Mouse (Mus musculus) adrenal gland, adult 2 months (tissue): Measurements from ENCODE around the gene Cops3. TPM values are rescaled to one million over a fixed set of nuclear protein-coding genes. Genes with fewer than 3 reads are reported as not detected.
"Not testable (repeated sequence)": the region's sequence is repeated elsewhere in the genome, so short reads cannot be mapped to it uniquely, and the experiment has no call there.

Experiments
- DNase-seq: peaks from one replicate; pipeline ENCODE4 v3.0.0; 2021
- long read RNA-seq: library from polyadenylated mRNA; stranded (forward); transcript quantifications from one replicate; pipeline ENCODE4 v2.0.0, GENCODE M21; 2021
- polyA plus RNA-seq: library from polyadenylated mRNA; depleted of rRNA; stranded (reverse); fragments of >200 nt; gene quantifications from 2 replicates; pipeline ENCODE4 v1.2.3, GENCODE M21; 2012; rRNA removed
- total RNA-seq, 2 experiments: library from RNA; stranded (reverse); gene quantifications; 2 replicates each; pipeline ENCODE4 v1.2.3; 2021

Cops3 gene
- total RNA-seq, result 100 to 1,000 TPM in 1 of 2 experiments, 10 to 100 TPM in 1; 91.3 to 109 TPM
- 16.7 and 18.2 TPM in 2 replicates for polyA plus RNA-seq
- long read RNA-seq, transcript Cops3-201 (12 exons, 1,646 nt), result major isoform, 55 of 63 reads
- long read RNA-seq, partial matches to known transcripts, result 3 of 63 reads
- long read RNA-seq, other reads (novel, unspliced or antisense), result 5 of 63 reads

DNA sequence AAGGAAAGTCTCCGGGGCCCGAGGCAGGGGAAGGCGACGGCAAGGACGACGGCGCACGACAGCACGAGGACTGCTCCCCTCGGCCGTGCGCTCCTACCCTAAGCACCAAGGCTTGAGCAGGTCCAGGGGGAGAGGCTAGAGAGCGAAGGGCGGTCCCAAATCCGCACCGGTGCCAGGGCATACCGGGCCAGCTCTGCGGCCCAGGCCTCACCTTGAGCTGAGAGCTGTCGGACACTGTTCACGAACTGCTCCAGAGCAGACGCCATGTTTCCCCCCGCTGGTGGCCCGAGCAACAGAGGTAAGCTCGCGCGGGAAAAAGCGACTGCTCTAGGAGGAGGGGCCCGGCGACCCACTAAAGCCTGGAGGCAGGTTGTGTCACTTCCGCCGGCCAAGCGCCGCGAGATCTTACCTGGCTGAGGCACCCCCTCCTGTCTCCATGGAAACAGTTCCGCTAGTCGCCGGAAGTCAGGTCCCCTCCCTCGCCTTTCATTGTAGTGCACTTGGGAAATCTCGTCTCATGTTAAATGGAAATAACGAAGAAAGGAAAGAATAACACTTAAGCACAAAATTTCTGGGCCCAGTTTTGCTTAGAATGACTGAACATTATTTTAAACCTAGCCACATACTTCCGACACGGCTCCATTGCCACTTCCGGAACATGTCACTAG lies at the start of gene Cops3:
TSS of gene Cops3 (minus strand) at position 380 of the 668 bp plus-strand sequence.
- peak; percentile 98 for DNase-seq

- DNase-seq, result no peak
Measured at GRCm38 (mm10) chr11:59888151-59888550, 48.5 kb upstream of the Cops3 start.

GRCm38 (mm10) chr11:59886952-59887351 lies 47.3 kb upstream of the Cops3 start:
- no peak for DNase-seq

DNA sequence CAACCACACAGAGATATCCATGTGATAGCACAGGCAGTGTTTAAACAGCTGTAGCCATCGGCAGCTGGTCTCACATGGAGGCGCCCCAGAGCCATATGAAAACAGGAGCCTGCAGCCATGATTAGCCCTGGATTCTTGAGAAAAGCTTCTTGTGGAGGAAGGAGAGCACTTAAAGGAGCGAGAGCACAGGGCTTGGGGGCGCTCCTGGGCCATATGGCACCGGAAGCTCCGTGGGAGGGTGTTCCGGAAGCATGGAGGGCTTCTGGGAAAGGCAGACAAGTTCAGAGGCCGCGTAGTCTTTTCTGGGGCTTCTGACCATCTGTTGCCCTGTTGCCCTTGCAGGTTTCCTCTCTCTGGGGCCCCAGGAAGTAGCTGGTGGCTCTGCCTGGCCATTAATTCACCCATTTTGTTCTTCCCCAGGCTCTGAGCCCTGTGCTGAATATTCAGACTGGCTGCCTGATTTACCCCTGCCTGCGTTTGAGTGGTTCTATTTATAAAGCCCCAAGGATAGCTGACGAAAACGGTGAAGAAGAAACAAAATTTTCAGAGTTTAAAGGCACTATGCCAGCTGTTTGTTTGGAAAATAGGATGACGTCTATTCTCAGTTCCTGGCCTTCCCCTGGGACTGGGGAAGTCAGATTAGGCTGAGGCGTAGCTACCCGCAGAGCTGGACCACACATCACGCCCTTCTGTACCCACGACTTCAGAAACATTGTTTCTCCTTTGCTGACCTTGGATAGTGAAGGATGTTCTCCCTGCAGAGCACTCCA lies 45.8 kb upstream of the Cops3 start:
- peak; percentile 55 for DNase-seq

DNA sequence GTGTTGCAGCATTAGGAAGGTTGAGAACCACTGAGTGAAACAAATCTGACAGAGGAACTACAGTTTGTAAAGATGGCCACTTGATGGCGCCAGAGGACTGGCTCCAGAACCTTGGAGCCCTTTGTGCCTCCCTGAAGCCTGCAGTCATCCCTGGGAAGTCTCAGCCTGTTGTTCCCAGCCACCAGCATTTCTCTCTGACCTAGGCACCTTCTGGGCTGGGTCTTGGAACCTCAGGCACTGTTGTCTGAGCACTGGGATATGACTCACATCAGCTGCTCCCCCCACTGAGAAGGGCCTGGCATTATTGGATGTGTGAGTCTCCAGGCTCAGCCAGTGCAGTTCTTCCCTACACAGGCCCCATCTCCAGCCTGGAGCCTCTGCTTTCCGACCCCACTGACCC lies 40.4 kb upstream of the Cops3 start:
- DNase-seq, result peak; percentile 71

- no peak for DNase-seq
Measured at GRCm38 (mm10) chr11:59872124-59872523, 32.5 kb upstream of the Cops3 start.

- DNase-seq, result no peak
Measured at GRCm38 (mm10) chr11:59864316-59864715, 24.7 kb upstream of the Cops3 start.

DNA sequence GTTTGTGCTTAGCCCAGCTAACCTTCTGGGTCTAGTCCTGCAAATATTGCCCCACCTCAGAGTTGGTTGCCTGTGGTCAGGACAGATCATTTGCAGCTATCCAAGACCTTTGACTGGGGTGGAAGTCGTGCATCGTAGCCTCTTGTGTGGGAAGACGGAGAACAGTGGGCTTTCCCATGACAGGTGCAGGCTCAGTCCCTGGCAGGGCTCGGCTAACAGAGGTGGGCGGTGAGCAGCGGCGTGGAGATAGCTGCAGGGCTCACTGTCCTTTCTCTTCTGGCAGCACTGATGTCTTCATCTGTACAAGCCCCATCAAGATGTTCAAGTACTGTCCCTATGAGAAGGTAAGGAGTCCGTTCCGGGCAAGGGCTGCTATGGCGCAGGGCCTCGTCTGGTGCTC lies 20.8 kb upstream of the Cops3 start:
- no peak for DNase-seq

- DNase-seq, result no peak
Measured at GRCm38 (mm10) chr11:59852865-59853264, 13.2 kb upstream of the Cops3 start.

DNA sequence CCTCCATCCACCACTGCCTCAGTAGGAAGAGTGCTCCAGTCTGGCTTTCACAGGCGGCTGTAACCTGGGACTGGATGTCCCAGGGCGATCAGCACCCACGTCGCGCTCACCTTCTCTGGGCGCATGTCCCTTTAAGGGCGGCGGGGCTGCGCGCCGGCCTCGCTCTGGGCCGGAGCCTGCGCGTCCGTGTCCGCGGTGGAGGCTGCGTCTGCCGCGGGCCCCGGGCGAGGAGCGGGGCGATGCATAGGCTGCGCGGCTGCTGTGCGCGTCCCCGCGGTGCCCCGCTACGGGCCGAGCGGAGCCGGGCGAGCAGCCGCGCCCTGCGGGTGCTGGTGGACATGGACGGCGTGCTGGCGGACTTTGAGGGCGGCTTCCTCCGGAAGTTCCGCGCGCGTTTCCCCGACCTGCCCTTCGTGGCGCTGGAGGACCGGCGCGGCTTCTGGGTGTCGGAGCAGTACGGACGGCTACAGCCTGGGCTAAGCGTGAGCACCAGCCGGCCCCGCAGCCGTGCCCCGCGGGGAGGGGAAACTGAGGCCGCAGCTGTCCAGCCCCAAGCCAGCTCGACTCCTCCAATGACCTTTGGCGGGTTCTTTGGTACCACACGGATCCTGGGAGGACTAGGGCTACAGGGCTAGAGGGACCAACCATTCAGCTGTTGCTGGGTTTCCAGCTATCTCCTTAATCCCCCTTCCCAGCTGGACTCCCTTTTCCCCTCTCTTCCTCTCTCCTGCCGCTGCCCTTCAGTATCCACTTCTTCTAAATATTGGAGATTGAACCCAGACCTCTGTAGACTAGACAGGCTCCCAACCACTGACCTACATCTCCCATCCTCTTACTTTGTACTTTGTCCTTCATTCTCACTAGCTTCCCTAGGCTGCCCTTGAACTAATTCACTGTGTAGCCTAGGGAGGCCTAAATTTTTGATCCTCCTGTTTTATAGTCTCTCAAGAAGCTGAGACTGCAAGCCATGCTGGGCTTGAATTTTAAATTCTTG lies 8.6 kb upstream of the Cops3 start:
- peak; percentile 90 for DNase-seq

- peak; percentile 49 for DNase-seq
Measured at GRCm38 (mm10) chr11:59847131-59847530, 7.5 kb upstream of the Cops3 start.

DNA sequence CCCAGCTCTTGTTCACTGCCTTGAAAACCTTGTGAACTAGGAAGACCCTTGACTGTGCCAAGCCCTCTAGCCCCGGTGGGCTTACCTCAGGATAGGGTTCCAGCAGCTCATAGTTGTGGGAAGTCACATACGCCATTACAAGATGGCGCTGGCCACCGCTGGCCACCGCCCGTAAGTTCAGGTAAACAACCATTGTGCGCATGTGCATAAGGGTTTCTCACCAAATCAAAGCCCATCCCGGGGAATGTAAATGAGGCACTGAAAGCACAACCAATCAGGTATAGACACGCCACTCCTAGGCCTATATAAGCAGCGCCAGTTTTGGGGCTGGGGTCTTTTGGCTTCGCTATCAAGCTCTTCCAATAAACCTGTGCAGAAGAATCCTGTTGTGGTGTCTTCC lies 6.7 kb upstream of the Cops3 start:
- no peak for DNase-seq

DNA sequence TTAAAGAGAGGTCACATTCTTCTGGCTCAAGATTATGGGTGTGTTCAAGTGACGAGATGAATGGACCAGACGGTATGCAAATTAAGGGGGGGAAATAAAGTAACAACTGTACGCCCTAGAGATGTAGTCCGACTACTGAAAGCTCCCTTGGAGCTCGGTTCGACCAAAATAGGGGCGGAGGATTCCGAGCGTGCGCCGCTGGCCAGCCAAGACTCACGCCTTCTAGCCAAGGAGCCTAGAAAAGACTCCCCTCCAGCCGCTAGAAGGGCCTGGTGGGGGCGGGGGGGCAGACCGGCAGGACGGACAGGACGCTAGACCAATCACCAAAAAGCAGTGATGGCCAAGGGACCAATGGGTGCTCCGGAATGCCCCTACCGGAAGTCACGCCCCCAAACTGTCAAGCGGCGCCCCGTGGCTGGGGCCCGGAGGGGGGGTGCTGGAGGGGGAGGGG lies 605 bp downstream of the Cops3 start, which contains the start of gene Nt5m:
TSS of gene Nt5m (plus strand) at position 440 of the 451 bp plus-strand sequence.
- DNase-seq, result peak; percentile 97

DNA sequence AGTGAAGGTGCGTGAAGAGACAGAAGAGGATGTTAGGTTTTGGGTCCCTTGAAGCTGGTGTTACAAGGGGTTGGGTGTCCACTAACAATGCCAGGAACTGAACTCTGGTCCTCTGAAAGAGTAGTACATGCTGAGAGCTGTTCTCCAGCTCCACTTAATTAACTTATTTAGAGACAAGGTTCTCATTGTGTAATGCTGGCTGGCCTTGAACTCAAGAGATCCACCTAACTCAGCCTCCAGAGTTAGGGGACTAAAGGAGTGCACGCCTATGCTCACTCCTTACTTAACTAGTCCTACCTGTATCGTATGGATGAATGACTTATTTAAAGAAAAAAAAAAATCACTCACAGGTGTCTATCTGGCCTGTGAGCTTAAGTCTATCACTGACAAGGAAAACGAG lies 1.2 kb downstream of the Cops3 start:
- DNase-seq, result no peak

GRCm38 (mm10) chr11:59837789-59838188 lies 1.8 kb downstream of the Cops3 start:
- not testable (repeated sequence) for DNase-seq

DNA sequence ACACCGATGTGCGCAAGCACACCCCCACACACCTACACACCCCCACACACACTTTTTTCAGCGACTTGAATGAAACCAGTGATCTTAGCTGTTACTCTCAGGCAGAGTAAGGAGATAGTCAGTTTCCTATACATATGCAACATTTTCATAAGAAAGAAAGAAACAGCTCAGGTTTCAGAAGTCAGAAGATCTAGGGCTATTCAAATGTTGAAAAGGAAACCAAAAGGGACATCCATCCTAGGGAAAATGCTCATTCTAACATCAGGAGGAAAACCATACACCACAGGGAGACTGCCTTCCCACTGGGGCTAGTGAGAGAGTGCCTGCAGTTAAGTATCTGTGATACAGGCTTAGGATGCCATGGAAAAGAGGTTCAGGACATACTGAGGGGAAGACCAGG lies 18.0 kb downstream of the Cops3 start:
- no peak for DNase-seq

GRCm38 (mm10) chr11:59817916-59818315 lies 21.7 kb downstream of the Cops3 start:
- DNase-seq, result no peak

DNA sequence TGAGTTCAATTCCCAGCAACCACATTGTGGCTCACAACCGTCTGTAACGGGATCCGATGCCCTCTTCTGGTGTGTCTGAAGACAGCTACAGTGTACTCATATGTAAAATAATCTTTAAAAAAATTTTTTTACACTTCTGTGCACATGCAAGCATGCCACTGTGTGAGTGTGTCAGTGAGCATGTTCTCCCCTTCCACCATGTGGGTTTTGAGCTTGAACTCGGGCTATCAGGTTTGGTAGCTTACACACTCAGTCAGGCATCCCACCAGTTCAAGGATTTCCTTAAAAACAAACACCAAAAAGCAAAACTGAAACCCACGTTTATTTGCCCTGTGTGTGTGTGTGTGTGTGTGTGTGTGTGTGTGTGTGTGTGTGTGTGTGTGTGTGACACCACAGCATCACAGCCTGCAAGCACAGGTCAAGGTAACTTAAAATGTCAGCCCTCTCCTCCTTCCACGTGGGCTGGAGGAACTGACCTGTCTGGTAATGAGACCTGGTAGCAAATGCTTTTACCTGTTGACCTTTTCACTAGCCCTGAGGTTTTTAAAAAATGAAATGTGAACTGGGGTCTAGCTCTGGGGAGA lies 24.1 kb downstream of the Cops3 start:
- DNase-seq, result no peak

DNA sequence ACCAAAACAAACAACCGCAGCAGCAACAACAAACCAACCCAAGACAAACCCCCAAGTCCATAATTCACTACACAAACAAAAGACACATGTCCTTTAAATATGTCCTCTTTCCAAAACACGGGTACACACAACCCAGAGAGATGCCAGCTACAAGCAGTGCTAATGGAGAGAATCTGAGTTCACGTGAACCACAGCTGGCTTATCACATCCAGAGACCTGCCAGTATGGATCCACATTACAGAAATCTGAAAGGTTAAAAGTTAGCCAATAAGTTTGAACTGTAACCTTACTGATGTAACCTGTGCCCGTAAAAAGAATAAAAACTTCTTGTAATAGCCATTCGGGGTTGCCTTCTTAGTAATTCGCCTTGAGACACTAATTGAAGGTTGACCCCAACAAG lies 24.7 kb downstream of the Cops3 start:
- DNase-seq, result no peak

- DNase-seq, result no peak
Measured at GRCm38 (mm10) chr11:59814311-59814710, 25.3 kb downstream of the Cops3 start.

GRCm38 (mm10) chr11:59813276-59813675 lies 26.4 kb downstream of the Cops3 start:
- DNase-seq, result peak; percentile 74
